Mouse (Mus musculus) liver, embryonic 11.5 days (tissue): ENCODE data around the gene Coq9. TPM values are rescaled to one million over a fixed set of nuclear protein-coding genes. Genes with fewer than 3 reads are reported as not detected.

Experiments used
- ATAC-seq: fragments of 200-750 bp; cut with Nextera tagmentation; replicated peaks from 2 replicates; pipeline ENCODE4 v1.8.0; 2017; ENCODE audit warnings: moderate number of reproducible peaks, mild to moderate bottlenecking, moderate TSS enrichment, moderate library complexity; ENCODE audit not compliant: low FRiP score
- DNase-seq: peaks from one replicate; pipeline ENCODE4 v3.0.0-alpha.2; 2017; ENCODE audit warnings: low spot score
- H3K27ac ChIP-seq: fragments of 300-500 bp; sonication (generic); 2 replicates; pipeline ENCODE4 v1.5.1; 2014; ENCODE audit warnings: mild to moderate bottlenecking, low read depth, low read length, control low read depth
- H3K27me3 ChIP-seq: fragments of 300-500 bp; sonication (generic); replicated peaks from 2 replicates; pipeline ENCODE4 v1.6.1; 2014; ENCODE audit warnings: low read length, mixed read lengths; ENCODE audit not compliant: control insufficient read depth, insufficient read depth
- H3K36me3 ChIP-seq: fragments of 300-500 bp; sonication (generic); 2 replicates; pipeline ENCODE4 v1.6.1; 2014; ENCODE audit warnings: mild to moderate bottlenecking, low read length, moderate library complexity, mixed read lengths; ENCODE audit not compliant: control insufficient read depth, insufficient read depth
- H3K4me1 ChIP-seq: fragments of 300-500 bp; sonication (generic); replicated peaks from 2 replicates; pipeline ENCODE4 v1.6.1; 2014; ENCODE audit warnings: low read length, mixed read lengths; ENCODE audit not compliant: control insufficient read depth, insufficient read depth
- H3K4me2 ChIP-seq: fragments of 300-500 bp; sonication (generic); 2 replicates; pipeline ENCODE4 v1.6.1; 2014; ENCODE audit warnings: mild to moderate bottlenecking, control low read depth, moderate library complexity
- H3K4me3 ChIP-seq: fragments of 300-500 bp; sonication (generic); 2 replicates; pipeline ENCODE4 v1.5.1; 2014; ENCODE audit warnings: low read depth, low read length, control low read depth
- H3K9ac ChIP-seq: fragments of 300-500 bp; sonication (generic); 2 replicates; pipeline ENCODE4 v1.6.1; 2014; ENCODE audit warnings: low read depth, low read length, control low read depth
- H3K9me3 ChIP-seq: fragments of 300-500 bp; sonication (generic); 2 replicates; pipeline ENCODE4 v1.6.1; 2016; ENCODE audit warnings: low read length, inconsistent platforms, mixed read lengths; ENCODE audit not compliant: control insufficient read depth
- WGBS: fragments of 180-500 bp; shearing (Covaris S2); extraction: QIAGEN DNeasy Blood & Tissue Kit; methylation state at CpG from one replicate; pipeline ENCODE4 v1.1.7; 2014; 5-methylcytosine and 5-hydroxymethylcytosine counted together
- polyA plus RNA-seq: library from polyadenylated mRNA; unstranded; fragments of >200 nt; fragmentation: Nextera tagmentation; extraction: Ambion mirVana; gene quantifications from 2 replicates; pipeline ENCODE4 v1.2.1, GENCODE M21; 2014

The Coq9 gene
- polyA plus RNA-seq, 1 experiment from 2014 or later, result 82.9 TPM

DNA sequence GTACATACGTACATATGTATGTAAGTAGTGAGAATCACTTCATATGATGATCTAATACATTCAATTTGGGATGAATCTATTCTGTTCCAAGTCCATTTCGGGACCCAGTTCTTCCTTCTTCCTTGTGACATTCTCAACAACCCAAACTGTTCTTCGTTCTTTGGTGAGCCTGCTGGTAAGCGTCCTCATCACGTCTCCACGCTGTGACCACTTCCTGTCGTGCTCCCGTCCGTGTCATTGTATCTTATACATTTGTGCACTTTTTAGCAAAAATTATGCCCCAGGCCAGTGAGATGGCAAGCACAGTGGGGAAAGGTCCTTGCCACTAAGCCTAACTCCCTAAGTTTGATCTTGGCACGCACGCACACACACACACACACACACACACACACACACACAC is 20.2 kb upstream of the Coq9 start:
- Histone ChIP-seq H3K4me3 (no peak overlapping the region), H3K27me3 (no peaks in the 10 kb centered on the region), H3K9ac (no peak overlapping the region), H3K36me3 (peaks cover 8% of the 10 kb centered on the region), H3K27ac (no peak overlapping the region), H3K9me3 (no peaks in the 10 kb centered on the region), H3K4me1 (peaks cover 4% of the 10 kb centered on the region), H3K4me2 (no peak overlapping the region)
- ATAC-seq (no peak), DNase-seq (no peak)
- 81% methylated on average over 11 of the region's 11 CpGs for WGBS

DNA sequence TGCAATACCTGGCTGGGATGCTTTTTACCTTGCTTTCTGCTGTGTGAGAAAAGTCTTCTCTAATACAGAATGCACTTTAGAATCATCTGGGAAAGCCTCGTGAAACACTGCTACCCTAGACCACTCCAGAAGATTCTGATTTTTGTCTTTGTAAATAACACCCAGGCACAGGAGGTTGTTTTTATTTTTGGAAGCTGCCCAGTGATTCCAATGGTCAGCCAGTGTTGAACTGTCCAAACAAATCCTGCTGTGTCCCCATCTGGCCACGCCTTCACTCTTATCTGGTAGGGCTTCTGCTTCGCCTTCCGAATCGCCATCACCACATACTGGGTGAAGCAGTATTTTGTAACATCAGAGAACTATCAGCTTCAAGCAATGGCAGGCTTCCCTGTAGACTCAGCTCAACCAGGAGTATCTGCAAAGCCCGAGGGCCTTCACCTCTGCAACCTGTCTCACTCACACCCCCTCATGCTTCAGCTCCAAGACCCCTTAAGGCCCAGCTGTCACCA is 18.4 kb upstream of the Coq9 start:
- H3K9me3 ChIP-seq, result no peaks in the 10 kb centered on the region
- WGBS, result 61% methylated on average over 6 of the region's 6 CpGs

DNA sequence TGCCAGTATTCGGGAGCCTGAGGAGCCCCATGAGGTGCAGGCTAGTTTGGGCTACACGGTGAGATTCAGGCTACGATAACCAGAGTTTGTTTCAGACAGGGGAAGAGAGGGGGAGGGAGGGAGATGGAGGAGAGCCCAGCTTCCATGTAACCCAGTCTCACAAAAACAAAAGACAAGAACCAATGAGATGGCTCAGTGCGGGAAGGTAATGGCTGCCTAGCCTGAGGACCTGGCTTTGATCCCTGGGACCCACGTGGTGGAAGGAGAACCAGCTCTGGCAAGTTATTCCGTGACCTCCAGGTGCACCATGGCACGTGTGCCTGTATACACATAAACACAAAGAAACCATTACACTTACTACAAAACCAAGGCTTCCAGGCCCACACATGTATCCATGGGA is 17.6 kb upstream of the Coq9 start:
- Histone ChIP-seq H3K36me3 (peaks cover 28% of the 10 kb centered on the region), H3K27me3 (no peaks in the 10 kb centered on the region), H3K27ac (no peak overlapping the region), H3K4me3 (no peak overlapping the region), H3K4me1 (peaks cover 4% of the 10 kb centered on the region), H3K9me3 (no peaks in the 10 kb centered on the region), H3K9ac (no peak overlapping the region), H3K4me2 (no peak overlapping the region)
- no peak for ATAC-seq
- no peak for DNase-seq
- 83% methylated on average over 7 of the region's 7 CpGs for WGBS

More for the DNA sequence above, 18.4 kb upstream of the Coq9 start:
- Histone ChIP-seq H3K4me2 (no peak overlapping the region), H3K27ac (no peak overlapping the region), H3K27me3 (no peaks in the 10 kb centered on the region), H3K36me3 (peaks cover 22% of the 10 kb centered on the region), H3K4me3 (no peak overlapping the region), H3K4me1 (peaks cover 4% of the 10 kb centered on the region), H3K9ac (no peak overlapping the region)
- no peak for DNase-seq
- 0 out of 2 replicates have a peak, but pooled peaks have one; percentile 52 for ATAC-seq

DNA sequence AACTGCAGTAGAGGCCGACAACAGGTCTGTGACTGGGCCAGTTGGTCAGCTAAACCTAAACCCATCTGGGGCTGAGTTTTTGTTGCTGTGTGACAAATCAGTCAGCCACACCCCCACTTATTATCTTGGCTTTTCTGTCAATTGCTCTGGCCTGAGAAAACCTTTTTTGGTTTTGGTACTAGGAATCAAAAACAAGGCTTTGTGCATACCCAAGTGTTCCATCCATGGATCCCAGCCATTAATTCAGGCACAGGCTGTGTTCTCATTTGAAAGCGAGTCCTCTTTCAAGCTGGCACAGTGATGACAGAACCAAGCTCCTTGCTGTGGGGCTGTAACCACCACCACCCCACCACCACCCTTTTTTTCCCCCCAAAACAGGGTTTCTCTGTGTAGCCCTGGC is 16.7 kb upstream of the Coq9 start:
- Histone ChIP-seq H3K4me2 (no peak overlapping the region), H3K9ac (no peak overlapping the region), H3K36me3 (peaks cover 30% of the 10 kb centered on the region), H3K27ac (no peak overlapping the region), H3K27me3 (no peaks in the 10 kb centered on the region), H3K4me3 (no peak overlapping the region), H3K4me1 (peaks cover 4% of the 10 kb centered on the region), H3K9me3 (no peaks in the 10 kb centered on the region)
- no peak for DNase-seq
- ATAC-seq, result no peak
- 96% methylated on average over 2 of the region's 2 CpGs for WGBS

DNA sequence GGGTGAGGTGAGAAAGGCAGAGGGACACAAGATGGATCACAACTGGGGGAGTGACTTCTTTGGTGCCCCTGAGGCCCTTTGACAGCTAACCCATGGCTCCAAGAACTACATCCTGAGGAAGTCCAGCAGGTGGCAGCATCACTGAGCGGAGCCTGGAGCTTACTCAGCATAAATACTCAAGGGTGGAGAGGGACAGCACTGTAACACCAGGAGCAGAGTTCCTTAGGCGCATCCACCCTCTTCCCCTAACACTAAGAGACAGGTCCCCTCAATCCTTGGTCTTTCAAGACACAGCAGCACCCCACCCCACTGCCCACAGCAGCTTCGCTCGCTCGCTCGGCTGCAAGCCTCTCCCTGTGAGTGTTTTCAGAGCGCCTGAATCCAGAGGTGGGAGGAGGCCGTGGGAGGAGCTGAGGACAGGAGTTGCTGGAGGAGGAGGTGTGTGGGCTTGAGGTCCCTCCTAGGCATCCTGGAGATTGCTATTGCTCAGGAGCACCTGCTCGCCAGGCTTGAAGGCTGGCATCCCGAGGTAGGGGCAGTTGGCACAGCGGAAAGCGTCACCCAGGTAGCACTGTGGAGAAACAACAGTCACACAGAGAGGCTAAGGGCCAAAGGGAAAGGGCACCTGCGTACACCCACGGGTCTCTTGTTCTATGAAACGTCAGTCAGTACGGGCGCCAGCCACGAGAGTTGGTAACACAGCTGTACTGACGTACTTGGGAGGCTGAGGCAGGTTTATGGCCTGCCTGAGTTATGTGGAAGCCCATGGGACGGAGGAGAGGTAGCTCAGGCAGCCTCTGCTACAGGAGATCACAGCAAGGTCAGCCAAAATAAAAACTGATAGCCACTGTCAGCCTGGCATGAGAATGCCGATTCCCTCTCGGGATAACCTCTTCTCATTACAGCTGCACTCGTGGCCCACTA is 15.2 kb upstream of the Coq9 start:
- DNase-seq (peak; percentile 56), ATAC-seq (peak; percentile 57)
- Histone ChIP-seq H3K9ac (no peak overlapping the region), H3K27ac (no peak overlapping the region), H3K9me3 (no peaks in the 10 kb centered on the region), H3K36me3 (peaks cover 42% of the 10 kb centered on the region), H3K4me2 (no peak overlapping the region), H3K4me1 (peaks cover 4% of the 10 kb centered on the region), H3K27me3 (no peaks in the 10 kb centered on the region), H3K4me3 (no peak overlapping the region)
- 80% methylated on average over 23 of the region's 23 CpGs for WGBS

DNA sequence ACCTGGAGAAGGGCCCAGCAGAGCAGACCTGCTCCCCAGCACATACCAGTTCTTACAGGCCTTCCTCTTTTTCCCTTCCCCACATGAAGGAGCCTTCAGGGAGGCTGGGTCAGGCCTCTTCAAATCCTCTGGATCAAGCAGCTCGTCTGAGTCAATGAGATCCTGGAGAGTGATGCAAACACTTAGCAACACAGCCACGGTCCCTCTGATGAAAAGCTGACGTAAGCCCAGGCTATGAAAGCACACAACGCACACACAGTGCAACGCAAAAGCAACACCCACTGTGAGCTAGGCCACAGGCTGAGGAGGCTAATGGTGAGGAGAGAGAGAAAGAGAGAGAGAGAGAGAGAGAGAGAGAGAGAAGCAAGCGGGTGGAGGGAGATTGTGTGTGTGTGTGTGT is 13.0 kb upstream of the Coq9 start:
- peaks cover 47% of the 10 kb centered on the region for H3K36me3 ChIP-seq

DNA sequence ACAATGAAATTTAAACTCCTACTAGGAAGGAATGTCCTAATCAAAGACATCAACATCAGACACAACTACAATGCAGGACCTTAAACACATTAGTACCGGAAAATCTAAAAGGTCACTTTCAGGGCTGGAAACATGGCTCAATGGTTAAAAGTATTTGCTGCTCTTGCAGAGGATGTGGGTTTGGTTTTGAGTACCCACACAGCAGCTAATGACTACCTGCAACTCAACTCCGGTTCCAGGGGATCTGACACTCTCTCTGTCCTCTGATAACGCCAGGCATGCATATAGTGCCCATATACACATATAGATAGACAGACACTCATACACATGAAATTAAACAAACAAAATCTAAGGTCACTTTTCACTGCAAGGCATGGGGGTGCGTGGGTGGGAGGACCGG is 11.9 kb upstream of the Coq9 start:
- WGBS, result 91% methylated on average over 5 of the region's 5 CpGs
- ATAC-seq (no peak), DNase-seq (no peak)
- Histone ChIP-seq H3K9me3 (no peaks in the 10 kb centered on the region), H3K27me3 (no peaks in the 10 kb centered on the region), H3K4me2 (no peak overlapping the region), H3K4me1 (no peaks in the 10 kb centered on the region), H3K9ac (no peak overlapping the region), H3K4me3 (no peak overlapping the region), H3K27ac (no peak overlapping the region), H3K36me3 (peaks cover 50% of the 10 kb centered on the region)

More for the DNA sequence above, 13.0 kb upstream of the Coq9 start:
- H3K4me2 ChIP-seq, result no peak overlapping the region
- peaks cover 1% of the 10 kb centered on the region for H3K4me1 ChIP-seq
- H3K27ac ChIP-seq, result no peak overlapping the region
- DNase-seq (no peak), ATAC-seq (no peak)
- WGBS, result 86% methylated on average over 6 of the region's 6 CpGs
- no peaks in the 10 kb centered on the region for H3K9me3 ChIP-seq
- no peaks in the 10 kb centered on the region for H3K27me3 ChIP-seq
- H3K4me3 ChIP-seq, result no peak overlapping the region
- no peak overlapping the region for H3K9ac ChIP-seq

DNA sequence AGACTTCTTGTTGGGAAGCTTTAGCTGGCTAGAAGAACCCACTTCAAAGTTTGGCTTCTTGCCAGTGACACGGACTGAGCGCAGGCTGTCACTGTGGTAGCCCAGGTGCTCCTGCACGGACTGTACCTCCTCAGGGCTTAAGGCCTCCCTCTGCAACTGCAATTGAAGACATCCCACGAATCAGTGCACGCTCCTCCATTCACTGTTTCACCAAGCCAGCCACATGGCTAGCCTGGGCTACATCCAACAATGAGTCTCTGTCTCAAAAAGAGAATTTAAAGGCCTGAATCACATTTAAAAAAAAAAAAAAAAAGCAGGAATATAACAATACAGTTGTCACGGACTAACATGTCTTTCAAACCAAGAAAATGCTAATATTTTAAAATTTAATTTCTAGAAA is 9.8 kb upstream of the Coq9 start:
- Histone ChIP-seq H3K27me3 (no peaks in the 10 kb centered on the region), H3K9ac (no peak overlapping the region), H3K4me3 (no peak overlapping the region), H3K4me1 (no peaks in the 10 kb centered on the region), H3K36me3 (peaks cover 52% of the 10 kb centered on the region), H3K9me3 (no peaks in the 10 kb centered on the region), H3K27ac (no peak overlapping the region), H3K4me2 (no peak overlapping the region)
- WGBS, result 89% methylated on average over 6 of the region's 6 CpGs
- ATAC-seq (no peak), DNase-seq (no peak)
